Mouse (Mus musculus): ENCODE measurements around the gene Yif1b. TPM values are rescaled to one million over a fixed set of nuclear protein-coding genes. Genes with fewer than 3 reads are reported as not detected.

Gene Yif1b
- polyA plus RNA-seq, 1 experiment from 2014 or later: 96.2 TPM

GRCm38 (mm10) chr7:29281201-29282073 lies 43.3 kb downstream of the Yif1b start, which contains the start of gene Spint2:
Spint2 (minus strand) TSS chr7:29281912.
- DNase-seq (ENCODE audit: low spot score) (peak; percentile 42), ATAC-seq (peak; percentile 80)
- WGBS: under 1% methylated on average over 80 of the region's 80 CpGs
- no peaks in the 10 kb centered on the region for H3K36me3 ChIP-seq (ENCODE audit: control insufficient read depth, insufficient read depth, low read length)
- peak within 1 kb of the TSS; percentile 99 for H3K4me2 ChIP-seq (ENCODE audit: low read length)
- peaks cover 13% of the 10 kb centered on the region for H3K27me3 ChIP-seq (replicated peaks; ENCODE audit: control insufficient read depth, insufficient read depth, low read length)
- H3K4me3 ChIP-seq (ENCODE audit: low read depth, low read length): peak within 1 kb of the TSS; percentile 51
- peak within 1 kb of the TSS; percentile 65 for H3K9ac ChIP-seq (ENCODE audit: low read length)
- H3K27ac ChIP-seq (ENCODE audit: low read depth, low read length): no peak within 1 kb of the TSS
- no peaks in the 10 kb centered on the region for H3K9me3 ChIP-seq (replicated peaks; ENCODE audit: control insufficient read depth, low read length)
- H3K4me1 ChIP-seq (ENCODE audit: control insufficient read depth, insufficient read depth, low read length): peaks cover 8% of the 10 kb centered on the region; the same call in 1 of the 2 replicates

GRCm38 (mm10) chr7:29282074-29282554 lies 44.0 kb downstream of the Yif1b start:
- no peaks in the 10 kb centered on the region for H3K9me3 ChIP-seq (replicated peaks; ENCODE audit: control insufficient read depth, low read length)
- DNase-seq (ENCODE audit: low spot score): no peak
- peak overlapping the region; percentile 99 for H3K4me2 ChIP-seq (ENCODE audit: low read length)
- H3K27me3 ChIP-seq (replicated peaks; ENCODE audit: control insufficient read depth, insufficient read depth, low read length): peaks cover 13% of the 10 kb centered on the region
- no peak; the same call in 1 of the 2 replicates for ATAC-seq
- H3K36me3 ChIP-seq (ENCODE audit: control insufficient read depth, insufficient read depth, low read length): no peaks in the 10 kb centered on the region
- peak overlapping the region; percentile 65 for H3K9ac ChIP-seq (ENCODE audit: low read length)
- H3K27ac ChIP-seq (ENCODE audit: low read depth, low read length): no peak overlapping the region
- peak overlapping the region; percentile 51 for H3K4me3 ChIP-seq (ENCODE audit: low read depth, low read length)
- 11% methylated on average over 21 of the region's 21 CpGs for WGBS
- peaks cover 8% of the 10 kb centered on the region; the same call in 1 of the 2 replicates for H3K4me1 ChIP-seq (ENCODE audit: control insufficient read depth, insufficient read depth, low read length)

- Histone ChIP-seq H3K4me2 (ENCODE audit: low read length) (no peak overlapping the region), H3K9me3 (replicated peaks; ENCODE audit: control insufficient read depth, low read length) (no peaks in the 10 kb centered on the region), H3K4me3 (ENCODE audit: low read depth, low read length) (no peak overlapping the region), H3K27me3 (replicated peaks; ENCODE audit: control insufficient read depth, insufficient read depth, low read length) (peaks cover 13% of the 10 kb centered on the region), H3K4me1 (ENCODE audit: control insufficient read depth, insufficient read depth, low read length) (peaks cover 8% of the 10 kb centered on the region; the same call in 1 of the 2 replicates), H3K27ac (ENCODE audit: low read depth, low read length) (no peak overlapping the region), H3K9ac (ENCODE audit: low read length) (no peak overlapping the region), H3K36me3 (ENCODE audit: control insufficient read depth, insufficient read depth, low read length) (no peaks in the 10 kb centered on the region)
- WGBS: 83% methylated on average over 4 of the region's 4 CpGs
- no peak for ATAC-seq
- DNase-seq (ENCODE audit: low spot score): no peak
Measured at GRCm38 (mm10) chr7:29283876-29284275, 45.7 kb downstream of the Yif1b start.

- Histone ChIP-seq H3K9me3 (replicated peaks; ENCODE audit: control insufficient read depth, low read length) (no peaks in the 10 kb centered on the region), H3K4me1 (ENCODE audit: control insufficient read depth, insufficient read depth, low read length) (peaks cover 10% of the 10 kb centered on the region; the same call in 1 of the 2 replicates), H3K36me3 (ENCODE audit: control insufficient read depth, insufficient read depth, low read length) (no peaks in the 10 kb centered on the region), H3K27ac (ENCODE audit: low read depth, low read length) (no peak overlapping the region), H3K9ac (ENCODE audit: low read length) (no peak overlapping the region), H3K4me2 (ENCODE audit: low read length) (no peak overlapping the region), H3K27me3 (replicated peaks; ENCODE audit: control insufficient read depth, insufficient read depth, low read length) (peaks cover 13% of the 10 kb centered on the region), H3K4me3 (ENCODE audit: low read depth, low read length) (no peak overlapping the region)
- no peak for DNase-seq (ENCODE audit: low spot score)
- WGBS: 92% methylated on average over 6 of the region's 6 CpGs
- ATAC-seq: no peak
Measured at GRCm38 (mm10) chr7:29284523-29284922, 46.4 kb downstream of the Yif1b start.

- DNase-seq (ENCODE audit: low spot score) (no peak), ATAC-seq (no peak)
- no peak overlapping the region for H3K4me3 ChIP-seq (ENCODE audit: low read depth, low read length)
- H3K4me1 ChIP-seq (ENCODE audit: control insufficient read depth, insufficient read depth, low read length): peaks cover 12% of the 10 kb centered on the region; the same call in 1 of the 2 replicates
- 88% methylated on average over 7 of the region's 7 CpGs for WGBS
- H3K9me3 ChIP-seq (replicated peaks; ENCODE audit: control insufficient read depth, low read length): no peaks in the 10 kb centered on the region
- no peak overlapping the region for H3K9ac ChIP-seq (ENCODE audit: low read length)
- H3K4me2 ChIP-seq (ENCODE audit: low read length): no peak overlapping the region
- H3K27me3 ChIP-seq (replicated peaks; ENCODE audit: control insufficient read depth, insufficient read depth, low read length): peaks cover 4% of the 10 kb centered on the region
- no peaks in the 10 kb centered on the region for H3K36me3 ChIP-seq (ENCODE audit: control insufficient read depth, insufficient read depth, low read length)
- no peak overlapping the region for H3K27ac ChIP-seq (ENCODE audit: low read depth, low read length)
Measured at GRCm38 (mm10) chr7:29287481-29287880, 49.4 kb downstream of the Yif1b start.

- H3K9ac ChIP-seq (ENCODE audit: low read length): no peak overlapping the region
- no peaks in the 10 kb centered on the region for H3K27me3 ChIP-seq (replicated peaks; ENCODE audit: control insufficient read depth, insufficient read depth, low read length)
- H3K4me1 ChIP-seq (ENCODE audit: control insufficient read depth, insufficient read depth, low read length): peaks cover 18% of the 10 kb centered on the region; the same call in 1 of the 2 replicates
- 81% methylated on average over 2 of the region's 2 CpGs for WGBS
- DNase-seq (ENCODE audit: low spot score): no peak
- H3K9me3 ChIP-seq (replicated peaks; ENCODE audit: control insufficient read depth, low read length): no peaks in the 10 kb centered on the region
- ATAC-seq: no peak
- no peak overlapping the region for H3K4me2 ChIP-seq (ENCODE audit: low read length)
- H3K27ac ChIP-seq (ENCODE audit: low read depth, low read length): no peak overlapping the region
- H3K36me3 ChIP-seq (ENCODE audit: control insufficient read depth, insufficient read depth, low read length): no peaks in the 10 kb centered on the region
- H3K4me3 ChIP-seq (ENCODE audit: low read depth, low read length): no peak overlapping the region
Measured at GRCm38 (mm10) chr7:29288079-29288478, 50.0 kb downstream of the Yif1b start.

GRCm38 (mm10) chr7:29288942-29289638 lies 51.0 kb downstream of the Yif1b start, which contains the start of gene Ppp1r14a:
Ppp1r14a (plus strand) TSS chr7:29289308.
- Histone ChIP-seq H3K27ac (ENCODE audit: low read depth, low read length) (no peak within 1 kb of the TSS; the same call in 1 of the 2 replicates), H3K36me3 (ENCODE audit: control insufficient read depth, insufficient read depth, low read length) (no peaks in the 10 kb centered on the region), H3K9ac (ENCODE audit: low read length) (peak within 1 kb of the TSS; percentile 66), H3K4me1 (ENCODE audit: control insufficient read depth, insufficient read depth, low read length) (peaks cover 25% of the 10 kb centered on the region; the same call in 1 of the 2 replicates), H3K4me2 (ENCODE audit: low read length) (peak within 1 kb of the TSS; percentile 89), H3K27me3 (replicated peaks; ENCODE audit: control insufficient read depth, insufficient read depth, low read length) (no peaks in the 10 kb centered on the region), H3K9me3 (replicated peaks; ENCODE audit: control insufficient read depth, low read length) (no peaks in the 10 kb centered on the region), H3K4me3 (ENCODE audit: low read depth, low read length) (peak within 1 kb of the TSS; percentile 49)
- 1% methylated on average over 52 of the region's 59 CpGs for WGBS
- peak; percentile 51 for ATAC-seq
- peak; percentile 68 for DNase-seq (ENCODE audit: low spot score)

- Histone ChIP-seq H3K36me3 (ENCODE audit: control insufficient read depth, insufficient read depth, low read length) (no peaks in the 10 kb centered on the region), H3K4me2 (ENCODE audit: low read length) (peak overlapping the region; percentile 89), H3K4me1 (ENCODE audit: control insufficient read depth, insufficient read depth, low read length) (peaks cover 28% of the 10 kb centered on the region; the same call in 1 of the 2 replicates), H3K9me3 (replicated peaks; ENCODE audit: control insufficient read depth, low read length) (no peaks in the 10 kb centered on the region), H3K4me3 (ENCODE audit: low read depth, low read length) (peak overlapping the region; percentile 49; the same call in 1 of the 2 replicates), H3K27ac (ENCODE audit: low read depth, low read length) (no peak overlapping the region; the same call in 1 of the 2 replicates), H3K9ac (ENCODE audit: low read length) (no peak overlapping the region), H3K27me3 (replicated peaks; ENCODE audit: control insufficient read depth, insufficient read depth, low read length) (no peaks in the 10 kb centered on the region)
- WGBS: 88% methylated on average over 6 of the region's 6 CpGs
- no peak for ATAC-seq
- no peak for DNase-seq (ENCODE audit: low spot score)
Measured at GRCm38 (mm10) chr7:29289856-29290255, 51.7 kb downstream of the Yif1b start.
